Mouse (Mus musculus): ENCODE results near the gene Syngap1.

GRCm38 (mm10) chr17:26953201-26953600, 12.1 kb downstream of the Syngap1 start:
- no peak for TF ChIP-seq CTCF (IDR thresholded peaks at IDR 0.05; ENCODE audit: borderline replicate concordance, control insufficient read depth, extremely low read depth, insufficient read depth, low read length, poor library complexity)
- no peak for TF ChIP-seq POLR2A (IDR thresholded peaks at IDR 0.05; ENCODE audit: control insufficient read depth, extremely low read depth, insufficient read depth, low read length, poor library complexity)
